In the genomic region with DNA sequence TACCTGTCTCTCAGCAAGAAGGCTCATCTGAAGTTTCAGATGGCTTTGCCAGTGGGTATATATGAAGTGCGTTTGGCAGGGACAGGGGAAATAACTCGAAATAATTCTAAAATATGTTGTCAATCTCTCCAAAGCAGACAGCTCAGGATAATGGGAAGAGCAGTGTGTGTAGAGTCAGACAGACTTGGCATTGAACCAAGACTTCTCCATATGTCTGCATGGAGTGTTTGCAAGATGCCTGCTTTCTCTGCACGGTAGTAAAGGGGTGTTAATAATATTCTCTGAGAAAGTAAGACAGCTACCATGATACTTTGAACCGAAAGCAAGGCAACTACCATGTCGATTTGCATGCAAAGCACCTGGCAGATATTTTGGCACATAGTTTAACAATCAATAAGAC, we compare ENCODE assay signal across 27 mouse cellular contexts.
A peak's percentile ranks its signal among the peaks of the same experiment; 100 is the strongest.
DNase-seq lines count a peak whose midpoint lies in the region; ATAC-seq and TF ChIP-seq lines count a peak whose summit lies in the region.
"Had no signal": no experiment of that assay in that cellular context is flagged by ENCODE, and none has a peak within 500 bp of the region (broad histone marks: within the 10 kb centered on the region; RNA-seq: fewer than 3 reads in every experiment).

No protein-coding gene starts in this region.

- TF ChIP-seq EP300 in CH12.LX (IDR thresholded peaks at IDR 0.05; ENCODE audit: low read length) = no peak

- TF ChIP-seq CTCF in layer of hippocampus, adult 2 months (conservative IDR thresholded peaks at IDR 0.05) = no peak
- TF ChIP-seq CTCF in CH12.LX (conservative IDR thresholded peaks at IDR 0.05 in 1 of 2, IDR thresholded peaks at IDR 0.05 in 1 of 2; ENCODE audit: low read depth in 2 of 2, low read length in 2 of 2) = no peak

- H3K4me1 ChIP-seq in forebrain, embryonic 13.5 days = no peaks in the 10 kb centered on the region
- no peaks in the 10 kb centered on the region for H3K4me1 ChIP-seq in forebrain, embryonic 11.5 days (replicated peaks; ENCODE audit: control insufficient read depth, insufficient read depth, low read length)
- H3K4me1 ChIP-seq in CH12.LX (ENCODE audit: control insufficient read depth in 1 of 2, insufficient read depth in 2 of 2) = peaks cover 2 to 8% of the 10 kb centered on the region in 2 experiments; a peak in 1 of 4 replicates
- H3K4me1 ChIP-seq: liver, embryonic 12.5 days; midbrain, embryonic 12.5 days had no signal

- dilution Hi-C loops in CH12.LX (cut with MboI; ENCODE audit: extremely low pct_ligation_motif_present, extremely low pct_unique_long_range_greater_than_20kb, low sequenced_read_pairs) = no loop called here

- no peak for DNase-seq in forebrain, embryonic 11.5 days (ENCODE audit: low spot score)
- peak; percentile 32 to 47 for DNase-seq in layer of hippocampus, adult 2 months (ENCODE audit: low spot score in 2 of 2)
- DNase-seq in layer of hippocampus, adult 9-10 months (ENCODE audit: low spot score) = no peak
- no peak for DNase-seq in CH12.LX (ENCODE audit: extremely low read depth)
- DNase-seq in brain, embryonic 18.5 days (ENCODE audit: low read depth, low spot score) = peak; percentile 62
- DNase-seq in embryo, embryonic 10 days (ENCODE audit: low spot score) = no peak
- DNase-seq: adrenal gland, adult 8-10 months; cerebellum, adult 9-11 months; gastrocnemius, postnatal 25 days; heart, adult 18-20 months; heart, postnatal 10 days; kidney, adult 18-20 months; layer of hippocampus, postnatal 36 days; lung, adult 2 months; retina, postnatal 1 day; right cerebral cortex, postnatal 25 days; spleen, adult 18-20 months had no signal

- no peaks in the 10 kb centered on the region for H3K79me2 ChIP-seq in CH12.LX (replicated peaks; ENCODE audit: control insufficient read depth, extremely low read depth, insufficient read depth, poor library complexity, severe bottlenecking)

- no peak overlapping the region for H3K4me2 ChIP-seq in forebrain, embryonic 13.5 days
- no peak overlapping the region for H3K4me2 ChIP-seq in forebrain, embryonic 11.5 days (ENCODE audit: low read depth, low read length, severe bottlenecking)
- H3K4me2 ChIP-seq in CH12.LX (ENCODE audit: insufficient read depth, low read depth, poor library complexity, severe bottlenecking) = peak overlapping the region; percentile 15; the same call in 1 of the 2 replicates
- H3K4me2 ChIP-seq: embryonic facial prominence, embryonic 13.5 days; heart, embryonic 12.5 days; limb, embryonic 12.5 days; liver, embryonic 12.5 days; midbrain, embryonic 12.5 days; neural tube, embryonic 13.5 days had no signal

- TF ChIP-seq RAD21 in CH12.LX (IDR thresholded peaks at IDR 0.05; ENCODE audit: low read depth, low read length) = no peak

- no peak for TF ChIP-seq POLR2A in CH12.LX (IDR thresholded peaks at IDR 0.05; ENCODE audit: low read depth, low read length)

- H3K9me3 ChIP-seq in forebrain, embryonic 13.5 days (replicated peaks) = no peaks in the 10 kb centered on the region
- H3K9me3 ChIP-seq in forebrain, embryonic 11.5 days (ENCODE audit: control insufficient read depth, low read length) = no peaks in the 10 kb centered on the region
- no peaks in the 10 kb centered on the region for H3K9me3 ChIP-seq in CH12.LX (replicated peaks; ENCODE audit: low read length)
- H3K9me3 ChIP-seq: embryonic facial prominence, embryonic 13.5 days; heart, embryonic 12.5 days; hindbrain, embryonic 10.5 days; limb, embryonic 12.5 days; liver, embryonic 12.5 days; midbrain, embryonic 12.5 days; neural tube, embryonic 13.5 days had no signal

- no peaks in the 10 kb centered on the region for H3K27me3 ChIP-seq in forebrain, embryonic 13.5 days
- H3K27me3 ChIP-seq in forebrain, embryonic 11.5 days (ENCODE audit: control insufficient read depth, insufficient read depth, low read length) = no peaks in the 10 kb centered on the region
- H3K27me3 ChIP-seq in CH12.LX (replicated peaks) = no peaks in the 10 kb centered on the region
- H3K27me3 ChIP-seq: embryonic facial prominence, embryonic 13.5 days; heart, embryonic 12.5 days; limb, embryonic 12.5 days; midbrain, embryonic 12.5 days; neural tube, embryonic 13.5 days had no signal

- 70% methylated on average over 5 of the region's 5 CpGs for WGBS in forebrain, embryonic 13.5 days
- WGBS in forebrain, embryonic 11.5 days = 85% methylated on average over 5 of the region's 5 CpGs

- H3K4me3 ChIP-seq in forebrain, embryonic 13.5 days = no peak overlapping the region
- no peak overlapping the region for H3K4me3 ChIP-seq in forebrain, embryonic 11.5 days (ENCODE audit: low read depth, low read length)
- no peak overlapping the region for H3K4me3 ChIP-seq in layer of hippocampus, adult 2 months
- no peak overlapping the region for H3K4me3 ChIP-seq in CH12.LX (replicated peaks in 1 of 3; ENCODE audit: low read depth in 2 of 3, low read length in 2 of 3, poor library complexity in 1 of 3)
- H3K4me3 ChIP-seq: embryonic facial prominence, embryonic 13.5 days; heart, embryonic 12.5 days; hindbrain, embryonic 10.5 days; limb, embryonic 12.5 days; liver, embryonic 12.5 days; midbrain, embryonic 12.5 days; myocyte; neural tube, embryonic 13.5 days had no signal

- in situ Hi-C loops in CH12.LX (cut with MboI; ENCODE audit: low pct_ligation_motif_present, low pct_unique_long_range_greater_than_20kb, low sequenced_read_pairs) = no loop called here

- peak overlapping the region; percentile 40; the same call in 1 of the 2 replicates for H3K27ac ChIP-seq in forebrain, embryonic 13.5 days
- H3K27ac ChIP-seq in forebrain, embryonic 11.5 days (ENCODE audit: low read depth, low read length) = no peak overlapping the region
- no peak overlapping the region for H3K27ac ChIP-seq in layer of hippocampus, adult 2 months
- no peak overlapping the region for H3K27ac ChIP-seq in CH12.LX (ENCODE audit: insufficient read depth, low read depth)
- H3K27ac ChIP-seq: embryonic facial prominence, embryonic 13.5 days; hindbrain, embryonic 10.5 days; limb, embryonic 12.5 days; liver, embryonic 12.5 days; midbrain, embryonic 12.5 days; neural tube, embryonic 13.5 days had no signal

- no peaks in the 10 kb centered on the region for H3K36me3 ChIP-seq in forebrain, embryonic 13.5 days (ENCODE audit: poor library complexity, severe bottlenecking)
- no peaks in the 10 kb centered on the region for H3K36me3 ChIP-seq in forebrain, embryonic 11.5 days (ENCODE audit: control insufficient read depth, insufficient read depth, low read length)
- no peaks in the 10 kb centered on the region for H3K36me3 ChIP-seq in CH12.LX (replicated peaks in 1 of 2; ENCODE audit: control insufficient read depth in 1 of 2, insufficient read depth in 1 of 2, low read length in 1 of 2)
- H3K36me3 ChIP-seq: embryonic facial prominence, embryonic 13.5 days; G1E; heart, embryonic 12.5 days; hindbrain, embryonic 10.5 days; limb, embryonic 12.5 days; liver, embryonic 12.5 days; midbrain, embryonic 12.5 days; neural tube, embryonic 13.5 days had no signal

- ATAC-seq in forebrain, embryonic 13.5 days = peak; percentile 92
- no peak for ATAC-seq in forebrain, embryonic 11.5 days (replicated peaks; ENCODE audit: low FRiP score)
- ATAC-seq: liver, embryonic 12.5 days had no signal

- no peak overlapping the region for H3K9ac ChIP-seq in forebrain, embryonic 13.5 days
- no peak overlapping the region for H3K9ac ChIP-seq in forebrain, embryonic 11.5 days (ENCODE audit: low read length)
- no peak overlapping the region for H3K9ac ChIP-seq in CH12.LX (ENCODE audit: insufficient read depth, low read depth)
- H3K9ac ChIP-seq: embryonic facial prominence, embryonic 13.5 days; heart, embryonic 12.5 days; limb, embryonic 12.5 days; liver, embryonic 12.5 days; midbrain, embryonic 12.5 days; neural tube, embryonic 13.5 days had no signal

TF ChIP-seq in CH12.LX, 34 proteins besides CTCF, POLR2A, EP300 and RAD21:
- no peak for TF ChIP-seq USF2 (conservative IDR thresholded peaks at IDR 0.05; ENCODE audit: low read depth, low read length)
- TF ChIP-seq GABPA (IDR thresholded peaks at IDR 0.05; ENCODE audit: insufficient replicate concordance, low read depth, low read length) = no peak
- no peak for TF ChIP-seq MAX (IDR thresholded peaks at IDR 0.05; ENCODE audit: low read length)
- TF ChIP-seq UBTF (IDR thresholded peaks at IDR 0.05; ENCODE audit: low read depth, low read length) = no peak
- TF ChIP-seq MXI1 (IDR thresholded peaks at IDR 0.05; ENCODE audit: low read depth, low read length) = no peak
- no peak for TF ChIP-seq CHD2 (IDR thresholded peaks at IDR 0.05; ENCODE audit: low read length)
- TF ChIP-seq ZMIZ1 (IDR thresholded peaks at IDR 0.05; ENCODE audit: low read depth, low read length) = no peak
- no peak for TF ChIP-seq NELFE (IDR thresholded peaks at IDR 0.05; ENCODE audit: low read depth, low read length)

Comparison
In these comparisons a context has a peak if more than half of its experiments do, and no peak if none do; other contexts are left out.
1. DNase-seq: peak in layer of hippocampus, adult 2 months (2 of 2) and brain, embryonic 18.5 days (single experiment); none in forebrain, embryonic 11.5 days (single experiment), layer of hippocampus, adult 9-10 months (single experiment), CH12.LX (single experiment) and embryo, embryonic 10 days (single experiment).